Mouse (Mus musculus): ENCODE data around the gene Grk3. TPM values are rescaled to one million over a fixed set of nuclear protein-coding genes. Genes with fewer than 3 reads are reported as not detected.

Gene Grk3
- polyA plus RNA-seq, 1 experiment from 2014 or later = 10.9 TPM

DNA sequence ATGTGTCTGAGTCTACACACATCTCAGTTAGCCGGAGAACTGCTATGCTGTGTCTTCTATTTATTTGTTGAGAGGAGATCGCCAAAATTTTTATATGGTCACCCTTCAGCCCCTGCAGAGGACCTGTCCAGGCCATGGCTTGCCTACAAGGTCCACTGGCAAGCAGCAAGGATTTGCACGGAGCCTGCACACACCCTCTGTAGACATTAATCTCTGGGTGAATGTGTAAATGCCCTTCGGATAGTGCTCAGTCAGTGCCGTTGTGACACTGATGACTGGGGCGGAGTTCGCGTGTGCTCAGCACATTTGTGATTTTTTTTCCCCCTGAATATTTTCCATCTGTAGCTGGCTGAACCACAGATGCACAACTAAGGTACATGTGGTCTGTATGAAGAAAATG is 90.8 kb downstream of the Grk3 start:
- Histone ChIP-seq H3K27ac (ENCODE audit: low read length) (no peak overlapping the region), H3K4me3 (ENCODE audit: low read length) (no peak overlapping the region), H3K9me3 (ENCODE audit: low read length) (no peaks in the 10 kb centered on the region), H3K4me1 (ENCODE audit: insufficient read depth, low read length) (peaks cover 8% of the 10 kb centered on the region), H3K4me2 (replicated peaks; ENCODE audit: low read depth, low read length) (no peak overlapping the region), H3K9ac (replicated peaks; ENCODE audit: low read length) (no peak overlapping the region), H3K36me3 (ENCODE audit: insufficient read depth, low read length) (peaks cover 2% of the 10 kb centered on the region; the same call in 1 of the 2 replicates), H3K27me3 (ENCODE audit: insufficient read depth, low read length) (no peaks in the 10 kb centered on the region)
- WGBS = 85% methylated on average over 8 of the region's 8 CpGs
- no peak for ATAC-seq (ENCODE audit: low FRiP score, low TSS enrichment)

DNA sequence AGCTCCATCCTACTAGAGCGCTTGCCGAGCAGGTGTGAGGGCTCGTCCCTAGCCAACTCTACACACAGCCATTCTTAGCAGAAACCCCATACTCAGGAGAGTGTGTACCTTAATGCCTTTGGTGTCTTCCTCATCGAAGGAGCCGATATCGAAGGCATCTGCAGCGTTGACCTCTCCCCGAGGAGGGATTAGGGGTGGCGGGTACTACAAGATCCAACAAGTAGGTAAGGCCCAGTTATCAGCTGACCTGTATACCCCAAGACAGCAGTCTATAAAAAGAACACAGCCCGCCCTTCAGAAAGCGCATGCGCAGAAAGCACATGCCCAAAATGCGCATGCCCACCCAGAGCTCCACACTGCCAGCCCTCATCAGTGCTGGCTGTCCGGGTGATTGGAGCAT is 91.8 kb downstream of the Grk3 start:
- H3K9ac ChIP-seq (replicated peaks; ENCODE audit: low read length) = no peak overlapping the region
- H3K27ac ChIP-seq (ENCODE audit: low read length) = no peak overlapping the region
- H3K36me3 ChIP-seq (ENCODE audit: insufficient read depth, low read length) = no peaks in the 10 kb centered on the region
- H3K4me1 ChIP-seq (ENCODE audit: insufficient read depth, low read length) = peaks cover 8% of the 10 kb centered on the region
- ATAC-seq (ENCODE audit: low FRiP score, low TSS enrichment) = no peak
- WGBS = 95% methylated on average over 14 of the region's 14 CpGs
- no peak overlapping the region for H3K4me3 ChIP-seq (ENCODE audit: low read length)
- no peaks in the 10 kb centered on the region for H3K27me3 ChIP-seq (ENCODE audit: insufficient read depth, low read length)
- H3K9me3 ChIP-seq (ENCODE audit: low read length) = no peaks in the 10 kb centered on the region
- no peak overlapping the region for H3K4me2 ChIP-seq (replicated peaks; ENCODE audit: low read depth, low read length)

DNA sequence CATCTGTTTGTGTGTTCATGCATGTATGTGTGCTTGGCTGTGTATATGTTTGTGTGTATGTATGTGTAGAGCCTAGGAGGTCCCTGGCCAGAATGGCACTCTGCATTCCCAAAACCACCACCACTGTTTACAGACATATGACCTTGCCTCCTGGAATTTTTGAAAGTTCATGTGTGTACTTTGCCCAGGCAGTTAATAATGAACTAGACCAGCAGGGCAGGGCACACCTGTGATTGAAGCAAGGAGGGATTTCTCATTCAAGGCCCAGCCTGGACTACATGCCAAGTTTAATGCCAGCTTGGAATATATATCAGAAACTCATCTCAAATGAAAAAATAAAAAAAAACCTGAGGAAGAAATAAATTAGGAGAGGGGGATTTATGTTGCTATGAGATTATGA is 93.7 kb downstream of the Grk3 start:
- Histone ChIP-seq H3K9ac (replicated peaks; ENCODE audit: low read length) (no peak overlapping the region), H3K36me3 (ENCODE audit: insufficient read depth, low read length) (no peaks in the 10 kb centered on the region), H3K27me3 (ENCODE audit: insufficient read depth, low read length) (no peaks in the 10 kb centered on the region), H3K4me2 (replicated peaks; ENCODE audit: low read depth, low read length) (no peak overlapping the region), H3K27ac (ENCODE audit: low read length) (no peak overlapping the region), H3K4me1 (ENCODE audit: insufficient read depth, low read length) (no peaks in the 10 kb centered on the region; the same call in 1 of the 2 replicates), H3K4me3 (ENCODE audit: low read length) (no peak overlapping the region), H3K9me3 (ENCODE audit: low read length) (no peaks in the 10 kb centered on the region)
- no peak for ATAC-seq (ENCODE audit: low FRiP score, low TSS enrichment)

DNA sequence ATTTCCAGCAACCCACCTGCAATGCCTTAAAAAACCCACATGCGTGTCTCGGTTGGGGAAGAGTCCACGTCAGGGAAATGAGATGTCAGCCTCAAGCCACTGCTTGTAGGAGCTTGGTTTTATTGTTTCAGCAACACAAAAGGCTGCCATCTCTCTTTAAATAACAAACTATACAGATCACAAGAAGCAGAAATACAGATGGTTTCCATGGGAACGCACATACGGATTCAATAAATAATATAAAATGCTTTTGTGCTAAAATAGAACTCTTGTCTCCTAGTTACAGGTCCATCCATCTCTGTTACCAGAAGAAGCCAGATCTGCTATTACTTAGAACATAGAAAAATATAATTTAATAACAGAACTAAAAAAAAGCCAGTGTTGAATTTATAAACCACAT is 105.2 kb downstream of the Grk3 start:
- H3K4me1 ChIP-seq (ENCODE audit: insufficient read depth, low read length) = peaks cover 4% of the 10 kb centered on the region

DNA sequence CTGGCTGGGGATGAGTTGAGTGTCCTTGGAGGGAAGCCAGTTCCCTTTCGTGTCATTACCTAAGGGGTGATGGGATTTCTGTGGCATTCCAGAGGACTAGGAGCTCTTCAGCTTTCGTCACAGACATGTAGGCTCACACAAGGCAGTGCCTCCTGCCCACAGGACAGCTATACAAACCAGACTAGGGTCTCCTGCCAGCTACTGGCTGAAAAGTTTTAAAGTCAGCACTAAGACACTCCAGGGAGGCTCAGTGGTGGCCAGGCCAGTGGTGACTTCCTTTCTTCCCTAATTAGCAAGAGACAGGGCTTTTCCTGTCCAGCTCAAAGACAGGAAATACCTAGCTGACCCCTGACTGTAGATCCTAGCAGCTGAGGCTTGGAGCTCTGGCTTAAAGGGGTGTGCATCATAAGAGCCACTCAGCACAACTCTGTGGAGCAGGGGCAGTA is 107.4 kb downstream of the Grk3 start:
- 53% methylated on average over 2 of the region's 2 CpGs for WGBS
- Histone ChIP-seq H3K9me3 (ENCODE audit: low read length) (peaks cover 6% of the 10 kb centered on the region; the same call in 1 of the 2 replicates), H3K4me3 (ENCODE audit: low read length) (no peak overlapping the region), H3K27me3 (ENCODE audit: insufficient read depth, low read length) (no peaks in the 10 kb centered on the region), H3K27ac (ENCODE audit: low read length) (peak overlapping the region; percentile 2; the same call in 1 of the 2 replicates), H3K9ac (replicated peaks; ENCODE audit: low read length) (no peak overlapping the region), H3K4me2 (replicated peaks; ENCODE audit: low read depth, low read length) (no peak overlapping the region), H3K36me3 (ENCODE audit: insufficient read depth, low read length) (no peaks in the 10 kb centered on the region), H3K4me1 (ENCODE audit: insufficient read depth, low read length) (peaks cover 4% of the 10 kb centered on the region)
- peak; percentile 49 for ATAC-seq (ENCODE audit: low FRiP score, low TSS enrichment)

More for the DNA sequence above, 105.2 kb downstream of the Grk3 start:
- Histone ChIP-seq H3K27me3 (ENCODE audit: insufficient read depth, low read length) (no peaks in the 10 kb centered on the region), H3K27ac (ENCODE audit: low read length) (no peak overlapping the region), H3K36me3 (ENCODE audit: insufficient read depth, low read length) (no peaks in the 10 kb centered on the region), H3K4me2 (replicated peaks; ENCODE audit: low read depth, low read length) (no peak overlapping the region), H3K9me3 (ENCODE audit: low read length) (peaks cover 6% of the 10 kb centered on the region; the same call in 1 of the 2 replicates), H3K9ac (replicated peaks; ENCODE audit: low read length) (no peak overlapping the region), H3K4me3 (ENCODE audit: low read length) (no peak overlapping the region)
- 90% methylated on average over 5 of the region's 5 CpGs for WGBS
- ATAC-seq (ENCODE audit: low FRiP score, low TSS enrichment) = no peak

DNA sequence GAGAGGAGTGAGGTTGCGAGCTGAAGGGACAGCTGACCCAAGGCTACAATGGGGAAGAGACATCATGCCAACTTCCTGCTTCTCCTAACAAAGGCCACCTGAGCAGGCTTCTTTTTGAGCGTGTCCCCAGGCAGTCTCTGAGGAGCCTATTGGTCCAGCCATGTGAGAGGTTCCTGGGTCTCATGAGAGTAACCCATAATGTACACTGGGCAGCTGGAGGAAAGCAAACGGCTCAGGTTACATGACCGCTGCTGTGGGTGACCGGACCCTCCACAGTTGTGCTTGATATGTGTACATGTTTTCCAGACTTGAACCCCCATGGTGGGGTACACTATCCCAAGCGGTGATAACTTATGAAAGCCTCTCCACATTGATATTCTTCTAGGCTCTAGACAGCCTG is 108.1 kb downstream of the Grk3 start:
- peaks cover 6% of the 10 kb centered on the region; the same call in 1 of the 2 replicates for H3K9me3 ChIP-seq (ENCODE audit: low read length)
- 0 out of 2 replicates have a peak, but pooled peaks have one; percentile 59 for ATAC-seq (ENCODE audit: low FRiP score, low TSS enrichment)
- H3K4me1 ChIP-seq (ENCODE audit: insufficient read depth, low read length) = peaks cover 4% of the 10 kb centered on the region
- H3K4me3 ChIP-seq (ENCODE audit: low read length) = no peak overlapping the region
- H3K27ac ChIP-seq (ENCODE audit: low read length) = no peak overlapping the region
- no peak overlapping the region for H3K4me2 ChIP-seq (replicated peaks; ENCODE audit: low read depth, low read length)
- H3K36me3 ChIP-seq (ENCODE audit: insufficient read depth, low read length) = no peaks in the 10 kb centered on the region
- no peak overlapping the region for H3K9ac ChIP-seq (replicated peaks; ENCODE audit: low read length)
- WGBS = 30% methylated on average over 6 of the region's 6 CpGs
- H3K27me3 ChIP-seq (ENCODE audit: insufficient read depth, low read length) = no peaks in the 10 kb centered on the region

DNA sequence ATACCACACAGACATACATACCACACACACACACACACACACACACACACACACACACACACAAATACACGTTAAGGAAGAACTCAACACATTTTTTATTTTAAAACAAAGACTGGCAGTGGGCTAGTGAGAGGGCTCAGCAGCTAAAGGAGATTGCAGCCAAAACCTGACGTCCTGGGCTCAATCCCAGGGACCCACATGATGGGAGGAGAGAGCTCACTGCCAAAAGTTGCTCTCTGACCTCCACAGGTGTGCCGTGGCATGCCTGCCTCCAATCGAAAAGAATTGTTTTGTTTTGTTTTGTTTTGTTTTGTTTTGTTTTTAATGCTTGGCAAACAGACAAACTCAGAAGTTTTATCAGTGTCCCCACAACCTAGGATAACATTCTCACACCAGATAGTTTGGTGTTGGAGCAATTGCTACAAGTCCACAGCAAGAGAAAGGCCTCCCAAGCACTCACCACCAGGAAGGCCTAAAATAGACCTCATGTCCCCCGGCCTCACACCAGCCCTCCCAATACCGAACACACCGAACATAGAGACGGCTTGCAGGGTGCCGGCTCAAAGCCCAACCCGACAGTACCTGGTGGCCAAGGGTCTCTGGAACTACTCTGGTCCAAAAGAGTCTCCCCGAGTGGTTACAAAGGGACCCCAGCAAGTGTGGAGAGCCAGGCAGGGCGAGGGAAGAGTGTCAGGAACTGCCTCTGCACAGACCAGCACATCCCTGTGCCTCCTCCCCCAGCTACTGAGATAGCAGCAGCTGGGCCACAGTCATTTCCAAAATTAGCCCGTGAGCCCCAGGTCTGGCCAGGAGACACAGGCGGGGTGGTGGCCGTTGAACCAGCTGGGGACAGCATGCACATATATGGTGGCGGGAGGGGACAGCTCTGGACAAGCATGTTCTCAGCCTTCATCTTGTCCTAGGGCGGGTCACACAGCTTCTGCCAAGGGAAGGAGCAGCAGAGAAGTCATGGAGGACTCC is 119.6 kb downstream of the Grk3 start, which contains the start of gene Myo18b:
Myo18b (minus strand) TSS at position 689 of the 981 bp plus-strand sequence.
- Histone ChIP-seq H3K4me3 (ENCODE audit: low read length) (no peak within 1 kb of the TSS), H3K4me1 (ENCODE audit: insufficient read depth, low read length) (no peaks in the 10 kb centered on the region), H3K9me3 (ENCODE audit: low read length) (no peaks in the 10 kb centered on the region), H3K27me3 (ENCODE audit: insufficient read depth, low read length) (no peaks in the 10 kb centered on the region), H3K27ac (ENCODE audit: low read length) (no peak within 1 kb of the TSS), H3K4me2 (replicated peaks; ENCODE audit: low read depth, low read length) (no peak within 1 kb of the TSS), H3K36me3 (ENCODE audit: insufficient read depth, low read length) (no peaks in the 10 kb centered on the region), H3K9ac (replicated peaks; ENCODE audit: low read length) (no peak within 1 kb of the TSS)
- WGBS = 73% methylated on average over 16 of the region's 17 CpGs
- ATAC-seq (ENCODE audit: low FRiP score, low TSS enrichment) = no peak

DNA sequence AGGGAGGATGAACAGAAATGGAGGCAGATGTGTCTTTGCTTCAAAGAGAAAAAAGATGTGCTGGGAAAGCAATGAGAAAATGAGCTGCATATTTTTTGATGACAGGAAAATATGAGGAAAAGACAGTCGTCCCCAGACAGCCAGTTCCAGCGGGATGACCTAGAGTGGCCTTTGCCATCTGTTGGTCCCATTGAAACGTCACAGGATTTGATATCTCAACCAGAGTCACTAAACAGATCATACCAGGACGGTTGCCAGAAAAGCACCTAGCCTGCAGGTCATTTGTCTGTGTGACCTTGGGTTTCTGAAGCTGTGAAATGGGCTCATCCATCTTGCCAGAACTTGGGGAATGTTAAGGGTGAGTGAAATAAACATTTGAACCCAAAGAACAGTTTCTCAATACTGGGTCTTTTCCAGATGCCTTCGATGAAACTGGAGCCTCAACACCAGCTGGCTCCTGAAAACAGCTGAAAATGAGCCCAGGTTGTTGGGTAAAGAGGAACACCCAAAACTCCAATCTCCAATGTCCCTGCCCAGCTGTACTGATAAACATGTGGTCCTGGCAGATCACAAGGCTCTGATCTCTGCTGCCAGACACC is 122.0 kb downstream of the Grk3 start:
- WGBS = 57% methylated on average over 5 of the region's 5 CpGs
- Histone ChIP-seq H3K4me1 (ENCODE audit: insufficient read depth, low read length) (no peaks in the 10 kb centered on the region), H3K36me3 (ENCODE audit: insufficient read depth, low read length) (no peaks in the 10 kb centered on the region), H3K9me3 (ENCODE audit: low read length) (no peaks in the 10 kb centered on the region), H3K4me2 (replicated peaks; ENCODE audit: low read depth, low read length) (no peak overlapping the region), H3K4me3 (ENCODE audit: low read length) (no peak overlapping the region), H3K27ac (ENCODE audit: low read length) (no peak overlapping the region), H3K9ac (replicated peaks; ENCODE audit: low read length) (no peak overlapping the region), H3K27me3 (ENCODE audit: insufficient read depth, low read length) (no peaks in the 10 kb centered on the region)
- ATAC-seq (ENCODE audit: low FRiP score, low TSS enrichment) = no peak

DNA sequence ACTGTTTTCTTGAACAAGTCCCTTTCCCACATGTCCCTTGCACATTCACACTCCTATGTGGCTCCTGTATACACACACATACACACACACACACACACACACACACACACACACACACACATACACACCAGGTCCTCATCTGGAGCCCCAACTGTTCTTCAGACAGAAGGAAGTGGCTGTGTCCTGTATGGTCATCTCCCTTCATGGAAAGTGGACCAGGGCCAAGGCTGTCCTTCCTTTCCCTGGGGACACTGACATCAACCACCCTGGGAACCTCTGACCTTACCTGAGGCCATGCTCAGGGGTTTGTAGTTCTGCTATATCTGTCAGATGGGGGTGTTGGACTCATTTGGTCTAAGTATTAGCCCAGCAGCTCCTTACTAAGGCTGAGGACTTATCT is 123.2 kb downstream of the Grk3 start:
- Histone ChIP-seq H3K36me3 (ENCODE audit: insufficient read depth, low read length) (no peaks in the 10 kb centered on the region), H3K4me2 (replicated peaks; ENCODE audit: low read depth, low read length) (no peak overlapping the region), H3K9ac (replicated peaks; ENCODE audit: low read length) (no peak overlapping the region), H3K27ac (ENCODE audit: low read length) (no peak overlapping the region), H3K4me1 (ENCODE audit: insufficient read depth, low read length) (no peaks in the 10 kb centered on the region), H3K9me3 (ENCODE audit: low read length) (no peaks in the 10 kb centered on the region), H3K4me3 (ENCODE audit: low read length) (no peak overlapping the region), H3K27me3 (ENCODE audit: insufficient read depth, low read length) (no peaks in the 10 kb centered on the region)
- ATAC-seq (ENCODE audit: low FRiP score, low TSS enrichment) = no peak

DNA sequence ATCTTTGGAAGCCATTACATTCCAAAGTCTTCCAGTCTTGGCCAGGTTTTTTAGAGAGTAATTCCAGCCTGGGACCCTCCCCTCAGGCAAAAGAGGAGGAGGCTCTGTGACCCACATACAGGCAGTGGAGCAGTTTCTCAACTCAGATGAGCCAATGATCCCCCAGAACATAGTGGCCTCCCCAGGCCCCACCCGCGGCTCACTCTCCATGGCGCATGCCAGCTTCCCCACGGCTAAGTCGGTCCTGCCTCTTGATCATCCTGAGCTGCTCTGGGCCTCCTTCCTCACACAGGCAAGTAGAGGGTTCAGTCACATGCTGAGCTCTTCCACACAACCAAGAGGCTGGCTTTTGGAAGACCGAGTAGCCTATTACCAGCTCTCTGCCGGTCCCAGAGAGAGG is 126.9 kb downstream of the Grk3 start:
- Histone ChIP-seq H3K9ac (replicated peaks; ENCODE audit: low read length) (no peak overlapping the region), H3K9me3 (ENCODE audit: low read length) (no peaks in the 10 kb centered on the region), H3K36me3 (ENCODE audit: insufficient read depth, low read length) (no peaks in the 10 kb centered on the region), H3K27ac (ENCODE audit: low read length) (no peak overlapping the region), H3K4me3 (ENCODE audit: low read length) (no peak overlapping the region), H3K27me3 (ENCODE audit: insufficient read depth, low read length) (no peaks in the 10 kb centered on the region), H3K4me2 (replicated peaks; ENCODE audit: low read depth, low read length) (no peak overlapping the region), H3K4me1 (ENCODE audit: insufficient read depth, low read length) (no peaks in the 10 kb centered on the region)
- no peak for ATAC-seq (ENCODE audit: low FRiP score, low TSS enrichment)
- WGBS = 59% methylated on average over 7 of the region's 7 CpGs

Measured in kidney, embryonic 16.5 days (tissue).